Mouse (Mus musculus) neutrophil, adult 5-6 weeks (primary cell): Measurements from ENCODE around the gene Rcbtb1. TPM values are rescaled to one million over a fixed set of nuclear protein-coding genes. Genes with fewer than 3 reads are reported as not detected.
"Not testable (repeated sequence)": the region's sequence is repeated elsewhere in the genome, so short reads cannot be mapped to it uniquely, and the experiment has no call there.

Source experiments
- ATAC-seq: fragments of 151-379, 151-347 bp; 2 replicates; pipeline ENCODE4 v1.8.0; 2017; ENCODE audit warnings: mild to moderate bottlenecking, moderate TSS enrichment; ENCODE audit not compliant: insufficient number of reproducible peaks, poor library complexity, low FRiP score, severe bottlenecking; ENCODE audit errors: extremely low read depth
- total RNA-seq: library from RNA; stranded (forward); fragments of 200-1000 nt; gene quantifications from 2 replicates; pipeline ENCODE4 v1.2.3, GENCODE M21; 2017

Gene Rcbtb1
- 32.4 and 33.6 TPM in 2 replicates for total RNA-seq

GRCm38 (mm10) chr14:59200711-59201603, at the start of gene Rcbtb1:
Rcbtb1 (plus strand) TSS chr14:59201209.
- ATAC-seq = peak; percentile 65

- no peak for ATAC-seq
Observed at GRCm38 (mm10) chr14:59155589-59155988, 45.4 kb upstream of the Rcbtb1 start.

GRCm38 (mm10) chr14:59157016-59157698, 43.9 kb upstream of the Rcbtb1 start:
- no peak for ATAC-seq

GRCm38 (mm10) chr14:59178649-59179048, 22.4 kb upstream of the Rcbtb1 start, which contains the start of gene Gm5142:
Gm5142 (minus strand) TSS chr14:59178749.
- ATAC-seq = no peak

- no peak for ATAC-seq
Observed at GRCm38 (mm10) chr14:59182732-59183131, 18.3 kb upstream of the Rcbtb1 start.

GRCm38 (mm10) chr14:59185514-59185913, 15.5 kb upstream of the Rcbtb1 start:
- ATAC-seq = no peak

GRCm38 (mm10) chr14:59186121-59186520, 14.9 kb upstream of the Rcbtb1 start:
- ATAC-seq = no peak

GRCm38 (mm10) chr14:59201604-59202215, 701 bp downstream of the Rcbtb1 start:
- ATAC-seq = no peak

GRCm38 (mm10) chr14:59205461-59205860, 4.5 kb downstream of the Rcbtb1 start:
- no peak for ATAC-seq

- ATAC-seq = no peak
Observed at GRCm38 (mm10) chr14:59205976-59206583, 5.1 kb downstream of the Rcbtb1 start.

GRCm38 (mm10) chr14:59209003-59209402, 8.0 kb downstream of the Rcbtb1 start:
- ATAC-seq = no peak

- ATAC-seq = no peak
Observed at GRCm38 (mm10) chr14:59209816-59210215, 8.8 kb downstream of the Rcbtb1 start.

- no peak for ATAC-seq
Observed at GRCm38 (mm10) chr14:59219241-59219640, 18.2 kb downstream of the Rcbtb1 start.

- ATAC-seq = no peak
Observed at GRCm38 (mm10) chr14:59226240-59226639, 25.2 kb downstream of the Rcbtb1 start.

- ATAC-seq = no peak
Observed at GRCm38 (mm10) chr14:59229822-59230221, 28.8 kb downstream of the Rcbtb1 start.

GRCm38 (mm10) chr14:59230331-59230966, 29.4 kb downstream of the Rcbtb1 start:
- no peak for ATAC-seq

- no peak for ATAC-seq
Observed at GRCm38 (mm10) chr14:59232003-59232402, 31.0 kb downstream of the Rcbtb1 start.

GRCm38 (mm10) chr14:59233635-59234034, 32.6 kb downstream of the Rcbtb1 start:
- no peak for ATAC-seq

- ATAC-seq = not testable (repeated sequence)
Observed at GRCm38 (mm10) chr14:59250350-59250749, 49.3 kb downstream of the Rcbtb1 start.
